Mouse (Mus musculus) neural tube, embryonic 14.5 days (tissue): ENCODE measurements around the gene Cops7b. TPM values are rescaled to one million over a fixed set of nuclear protein-coding genes. Genes with fewer than 3 reads are reported as not detected.

Source experiments
- microRNA-seq: library from miRNA; unstranded; fragments of <30 nt; microRNA quantifications from one replicate; pipeline ENCODE4, GENCODE M21; 2016
- polyA plus RNA-seq: library from polyadenylated mRNA; unstranded; fragments of >200 nt; fragmentation: Nextera tagmentation; extraction: Ambion mirVana; gene quantifications from 2 replicates; pipeline ENCODE4 v1.2.1, GENCODE M21; 2014

Gene Cops7b
- polyA plus RNA-seq, 1 experiment from 2014 or later, result 55.7 TPM

Small RNA genes within 50 kb of the gene (microRNA-seq; reads per million reads assigned to microRNA genes)
- gene Gm22955, result not detected

Other genes starting within 250 kb of the Cops7b start
- 165 and 194 TPM in 2 replicates for gene Ncl, start 223.5 kb upstream of the Cops7b start, polyA plus RNA-seq
- not detected in 2 replicates for gene Nmur1, start 156.7 kb upstream of the Cops7b start, polyA plus RNA-seq
- gene Tex44, start 156.6 kb upstream of the Cops7b start, polyA plus RNA-seq, result not detected in 2 replicates
- 1,651 and 1,970 TPM in 2 replicates for gene Ptma, start 56.2 kb upstream of the Cops7b start, polyA plus RNA-seq
- gene Pde6d, start 275 bp upstream of the Cops7b start, polyA plus RNA-seq, result 92.9 and 97.4 TPM in 2 replicates
- 13.4 and 18.4 TPM in 2 replicates for gene Nppc, start 87.7 kb downstream of the Cops7b start, polyA plus RNA-seq
- 37.3 and 39.1 TPM in 2 replicates for gene Dis3l2, start 120.9 kb downstream of the Cops7b start, polyA plus RNA-seq